Mouse (Mus musculus) stomach, embryonic 16.5 days (tissue): ENCODE data around the gene A930033H14Rik. TPM values are rescaled to one million over a fixed set of nuclear protein-coding genes. Genes with fewer than 3 reads are reported as not detected.

ENCODE experiments used
- ATAC-seq: fragments of 200-750 bp; cut with Nextera tagmentation; 2 replicates; pipeline ENCODE4 v1.8.0; 2017; ENCODE audit warnings: moderate number of reproducible peaks, moderate TSS enrichment; ENCODE audit not compliant: insufficient read depth, low FRiP score
- H3K27ac ChIP-seq: fragments of 300-500 bp; sonication (generic); 2 replicates; pipeline ENCODE4 v1.5.1; 2014; ENCODE audit warnings: low read length
- H3K27me3 ChIP-seq: fragments of 300-500 bp; sonication (generic); 2 replicates; pipeline ENCODE4 v1.6.1; 2014; ENCODE audit warnings: low read length, control low read depth, mixed read lengths; ENCODE audit not compliant: control insufficient read depth, insufficient read depth
- H3K36me3 ChIP-seq: fragments of 300-500 bp; sonication (generic); 2 replicates; pipeline ENCODE4 v1.6.1; 2014; ENCODE audit warnings: low read length; ENCODE audit not compliant: control insufficient read depth, insufficient read depth
- H3K4me1 ChIP-seq: fragments of 300-500 bp; sonication (generic); 2 replicates; pipeline ENCODE4 v1.6.1; 2014; ENCODE audit warnings: low read length, control low read depth, mixed read lengths; ENCODE audit not compliant: control insufficient read depth, insufficient read depth
- H3K4me2 ChIP-seq: fragments of 300-500 bp; sonication (generic); 2 replicates; pipeline ENCODE4 v1.6.1; 2014; ENCODE audit warnings: low read depth, low read length, mixed read lengths
- H3K4me3 ChIP-seq: fragments of 300-500 bp; sonication (generic); replicated peaks from 2 replicates; pipeline ENCODE4 v1.5.1; 2014; ENCODE audit warnings: mild to moderate bottlenecking, low read length
- H3K9ac ChIP-seq: fragments of 300-500 bp; sonication (generic); 2 replicates; pipeline ENCODE4 v1.6.1; 2014; ENCODE audit warnings: low read length
- H3K9me3 ChIP-seq: fragments of 300-500 bp; sonication (generic); replicated peaks from 2 replicates; pipeline ENCODE4 v1.6.1; 2016; ENCODE audit warnings: low read length, control low read depth; ENCODE audit not compliant: control insufficient read depth
- WGBS: fragments of 180-500 bp; shearing (Covaris S2); extraction: QIAGEN DNeasy Blood & Tissue Kit; methylation state at CpG from one replicate; pipeline ENCODE4 v1.1.7; 2014; 5-methylcytosine and 5-hydroxymethylcytosine counted together
- polyA plus RNA-seq: library from polyadenylated mRNA; unstranded; fragments of >200 nt; fragmentation: Nextera tagmentation; extraction: Ambion mirVana; gene quantifications from 2 replicates; pipeline ENCODE4 v1.2.1, GENCODE M21; 2015

A930033H14Rik gene
- polyA plus RNA-seq, 1 experiment from 2014 or later: 2.0 TPM

DNA sequence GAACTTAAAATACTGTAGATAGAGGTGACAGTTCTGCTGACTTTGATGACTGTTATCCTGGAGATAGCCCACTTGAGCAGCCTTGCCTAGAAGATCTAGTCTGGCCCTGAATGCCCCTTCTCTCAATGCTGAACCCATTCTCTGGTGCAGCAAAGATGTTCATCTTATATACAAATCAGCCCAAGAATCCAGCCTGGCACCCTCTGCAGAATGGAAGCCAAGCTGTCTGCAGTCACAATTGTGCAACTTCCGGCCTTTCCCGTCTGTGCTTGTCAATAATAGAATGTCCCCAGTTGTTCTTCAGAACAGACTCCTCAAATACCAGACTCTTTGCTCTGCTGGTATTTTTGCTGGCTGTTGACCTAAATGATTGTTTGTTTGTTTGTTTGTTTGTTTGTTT, 27.6 kb upstream of the A930033H14Rik start:
- Histone ChIP-seq H3K9ac (no peak overlapping the region), H3K4me2 (no peak overlapping the region), H3K27ac (no peak overlapping the region), H3K4me1 (no peaks in the 10 kb centered on the region), H3K36me3 (peaks cover 9% of the 10 kb centered on the region), H3K27me3 (no peaks in the 10 kb centered on the region), H3K4me3 (no peak overlapping the region), H3K9me3 (no peaks in the 10 kb centered on the region)
- ATAC-seq: no peak
- WGBS: 82% methylated on average over 2 of the region's 2 CpGs

- Histone ChIP-seq H3K9ac (no peak overlapping the region), H3K27ac (no peak overlapping the region), H3K4me1 (no peaks in the 10 kb centered on the region), H3K4me3 (no peak overlapping the region), H3K36me3 (peaks cover 9% of the 10 kb centered on the region), H3K27me3 (no peaks in the 10 kb centered on the region), H3K9me3 (no peaks in the 10 kb centered on the region), H3K4me2 (no peak overlapping the region)
- 61% methylated on average over 6 of the region's 6 CpGs for WGBS
- no peak for ATAC-seq
Observed at GRCm38 (mm10) chr10:69238311-69238710, 25.4 kb upstream of the A930033H14Rik start.

DNA sequence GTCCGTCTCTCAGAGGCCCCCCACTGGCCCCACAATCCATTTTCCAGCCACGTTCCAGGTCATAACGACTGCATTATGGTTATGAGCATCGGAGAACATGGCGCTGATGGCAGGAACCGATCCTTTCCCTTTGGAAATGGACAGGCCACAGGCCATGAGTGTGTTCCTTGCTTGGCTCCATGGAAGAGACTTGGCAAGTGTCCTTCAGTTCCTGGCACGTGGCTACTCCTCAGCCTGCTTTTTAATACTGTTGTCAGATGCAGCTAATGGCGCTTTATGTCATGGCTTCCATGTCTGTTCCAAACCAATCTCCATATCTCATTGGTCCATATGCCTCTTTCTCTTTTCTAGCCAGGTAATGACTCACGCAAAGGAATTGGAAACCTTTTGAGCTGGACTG, 24.9 kb upstream of the A930033H14Rik start:
- H3K9ac ChIP-seq: no peak overlapping the region
- 89% methylated on average over 9 of the region's 9 CpGs for WGBS
- no peak for ATAC-seq
- H3K4me2 ChIP-seq: no peak overlapping the region
- no peaks in the 10 kb centered on the region for H3K9me3 ChIP-seq
- H3K4me3 ChIP-seq: no peak overlapping the region
- peaks cover 9% of the 10 kb centered on the region for H3K36me3 ChIP-seq
- H3K27me3 ChIP-seq: no peaks in the 10 kb centered on the region
- H3K27ac ChIP-seq: no peak overlapping the region
- no peaks in the 10 kb centered on the region for H3K4me1 ChIP-seq

DNA sequence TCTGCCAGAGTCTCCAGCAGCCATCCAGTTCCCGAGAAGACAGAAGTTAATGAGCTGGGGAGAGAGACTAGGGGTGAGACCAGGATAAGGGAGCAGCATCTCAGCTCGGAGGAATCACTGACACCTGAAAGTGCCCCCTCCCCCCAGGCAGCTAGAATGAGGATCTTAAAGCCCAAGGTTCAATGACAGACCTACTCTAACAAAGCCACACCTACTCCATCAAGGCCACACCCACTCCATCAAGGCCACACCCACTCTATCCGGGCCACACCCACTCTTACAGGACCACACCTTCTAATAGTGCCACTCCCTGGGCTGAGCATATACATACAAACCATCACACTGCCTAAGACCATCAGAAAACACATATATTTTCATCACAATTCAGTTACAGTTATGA, 24.3 kb upstream of the A930033H14Rik start:
- no peaks in the 10 kb centered on the region for H3K27me3 ChIP-seq
- ATAC-seq: no peak
- H3K4me3 ChIP-seq: no peak overlapping the region
- H3K36me3 ChIP-seq: peaks cover 9% of the 10 kb centered on the region
- WGBS: 82% methylated on average over 3 of the region's 3 CpGs
- no peak overlapping the region for H3K4me2 ChIP-seq
- H3K4me1 ChIP-seq: no peaks in the 10 kb centered on the region
- H3K9ac ChIP-seq: no peak overlapping the region
- no peak overlapping the region for H3K27ac ChIP-seq
- no peaks in the 10 kb centered on the region for H3K9me3 ChIP-seq

- ATAC-seq: no peak
- Histone ChIP-seq H3K9me3 (no peaks in the 10 kb centered on the region), H3K36me3 (0 out of 2 replicates have a peak, but pooled peaks cover 7% of the 10 kb centered on the region), H3K4me2 (no peak overlapping the region), H3K27ac (no peak overlapping the region), H3K27me3 (no peaks in the 10 kb centered on the region), H3K4me1 (no peaks in the 10 kb centered on the region), H3K4me3 (no peak overlapping the region), H3K9ac (no peak overlapping the region)
- 66% methylated on average over 8 of the region's 8 CpGs for WGBS
Observed at GRCm38 (mm10) chr10:69225951-69226350, 13.1 kb upstream of the A930033H14Rik start.

DNA sequence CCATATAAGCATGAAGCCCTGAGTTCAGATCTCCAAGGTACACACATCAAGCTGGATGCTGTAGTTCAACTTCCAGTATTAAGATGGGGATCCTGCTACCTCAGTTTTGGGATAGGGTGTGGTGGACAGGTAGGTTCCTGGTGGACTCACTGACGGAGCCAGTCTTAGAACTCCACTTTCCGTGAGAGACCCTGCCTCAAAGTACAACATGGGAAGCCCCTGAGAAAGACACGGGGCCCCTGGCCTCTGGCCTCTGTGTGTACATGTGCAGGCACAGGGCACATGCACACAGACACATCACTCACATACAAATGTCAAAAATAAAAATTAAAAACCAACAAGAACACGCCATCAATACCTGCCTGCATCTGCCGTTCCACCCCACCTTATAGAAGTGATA, 12.6 kb upstream of the A930033H14Rik start:
- Histone ChIP-seq H3K4me3 (no peak overlapping the region), H3K9me3 (no peaks in the 10 kb centered on the region), H3K4me2 (no peak overlapping the region), H3K9ac (no peak overlapping the region), H3K27me3 (no peaks in the 10 kb centered on the region), H3K4me1 (no peaks in the 10 kb centered on the region), H3K27ac (no peak overlapping the region), H3K36me3 (0 out of 2 replicates have a peak, but pooled peaks cover 7% of the 10 kb centered on the region)
- no peak for ATAC-seq
- WGBS: 92% methylated on average over 5 of the region's 5 CpGs

GRCm38 (mm10) chr10:69224276-69224675, 11.4 kb upstream of the A930033H14Rik start:
- H3K27ac ChIP-seq: peak overlapping the region; percentile 49; the same call in 1 of the 2 replicates
- ATAC-seq: no peak
- no peaks in the 10 kb centered on the region for H3K27me3 ChIP-seq
- 71% methylated on average over 7 of the region's 7 CpGs for WGBS
- H3K9ac ChIP-seq: no peak overlapping the region
- H3K4me1 ChIP-seq: no peaks in the 10 kb centered on the region
- H3K4me2 ChIP-seq: no peak overlapping the region
- H3K9me3 ChIP-seq: no peaks in the 10 kb centered on the region
- 0 out of 2 replicates have a peak, but pooled peaks cover 7% of the 10 kb centered on the region for H3K36me3 ChIP-seq
- no peak overlapping the region for H3K4me3 ChIP-seq

- Histone ChIP-seq H3K4me3 (no peak overlapping the region), H3K9me3 (no peaks in the 10 kb centered on the region), H3K9ac (no peak overlapping the region), H3K4me1 (no peaks in the 10 kb centered on the region), H3K4me2 (no peak overlapping the region), H3K27me3 (no peaks in the 10 kb centered on the region), H3K27ac (no peak overlapping the region), H3K36me3 (0 out of 2 replicates have a peak, but pooled peaks cover 7% of the 10 kb centered on the region)
- no peak for ATAC-seq
- 95% methylated on average over 4 of the region's 4 CpGs for WGBS
Observed at GRCm38 (mm10) chr10:69223232-69223631, 10.3 kb upstream of the A930033H14Rik start.

DNA sequence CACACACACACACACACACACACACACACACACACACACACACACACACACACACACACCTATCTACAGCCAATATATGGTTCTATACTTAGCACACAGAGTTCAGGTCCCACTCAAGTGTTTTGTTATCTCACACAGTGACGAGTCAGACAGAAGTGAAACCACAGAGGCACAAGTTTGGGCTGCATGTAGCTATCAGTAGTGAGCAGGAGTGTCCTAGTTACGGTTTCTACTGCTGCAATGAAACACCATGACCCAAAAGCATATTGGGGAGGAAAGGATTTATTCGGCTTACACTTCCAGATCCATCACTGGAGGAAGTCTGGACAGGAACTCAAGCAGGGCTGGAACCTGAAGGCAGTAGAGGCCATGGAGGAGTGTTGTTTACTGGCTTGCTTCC, 9.1 kb upstream of the A930033H14Rik start:
- 81% methylated on average over 3 of the region's 3 CpGs for WGBS
- H3K4me3 ChIP-seq: no peak overlapping the region

DNA sequence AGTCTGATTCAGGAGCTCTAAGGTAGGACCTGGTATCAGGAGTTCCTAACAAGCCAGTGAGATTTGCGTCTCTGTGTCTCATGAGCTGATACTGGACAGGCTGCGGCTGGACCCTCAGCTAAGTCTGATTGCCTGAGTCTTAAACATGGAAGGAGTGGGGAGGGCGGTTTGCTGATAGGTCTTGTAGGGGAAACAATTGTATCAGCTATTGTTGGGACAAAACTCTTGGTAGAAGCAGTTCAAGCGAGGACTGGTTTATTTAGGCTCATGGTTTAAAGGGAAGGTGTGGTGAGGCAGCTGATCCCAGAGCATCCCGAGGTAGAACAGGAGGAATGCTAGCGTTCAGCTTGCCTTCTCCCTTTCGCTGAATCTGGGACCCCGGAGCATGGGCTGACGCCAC, 8.2 kb upstream of the A930033H14Rik start:
- Histone ChIP-seq H3K27me3 (no peaks in the 10 kb centered on the region), H3K9ac (no peak overlapping the region), H3K4me1 (no peaks in the 10 kb centered on the region), H3K4me2 (no peak overlapping the region), H3K27ac (no peak overlapping the region), H3K4me3 (no peak overlapping the region), H3K9me3 (no peaks in the 10 kb centered on the region), H3K36me3 (peaks cover 13% of the 10 kb centered on the region; the same call in 1 of the 2 replicates)
- ATAC-seq: no peak
- WGBS: 91% methylated on average over 9 of the region's 9 CpGs

More for the DNA sequence above, 9.1 kb upstream of the A930033H14Rik start:
- Histone ChIP-seq H3K27ac (no peak overlapping the region), H3K4me1 (no peaks in the 10 kb centered on the region), H3K9me3 (no peaks in the 10 kb centered on the region), H3K36me3 (0 out of 2 replicates have a peak, but pooled peaks cover 7% of the 10 kb centered on the region), H3K4me2 (no peak overlapping the region), H3K9ac (no peak overlapping the region), H3K27me3 (no peaks in the 10 kb centered on the region)
- ATAC-seq: no peak
